Mouse (Mus musculus) heart, postnatal 0 days (tissue): ENCODE measurements around the gene Cdc20b.

Experiments
- CTCF ChIP-seq: IDR thresholded peaks from 2 replicates; pipeline ENCODE4 v1.5.1; 2016; ENCODE audit warnings: antibody characterized with exemption, control low read depth, low read depth
- EP300 ChIP-seq: IDR thresholded peaks from 2 replicates; pipeline ENCODE4 v1.6.1; 2016; ENCODE audit warnings: antibody characterized with exemption, low read depth

- TF ChIP-seq CTCF = no peak
- TF ChIP-seq EP300 = no peak
These were observed 2.1 kb upstream of the Cdc20b start for GRCm38 (mm10) chr13:113032831-113033230.
